Mouse (Mus musculus): ENCODE data around the gene Patj. TPM values are rescaled to one million over a fixed set of nuclear protein-coding genes. Genes with fewer than 3 reads are reported as not detected.

The Patj gene
- polyA plus RNA-seq, 2 experiments, result 11.9 to 16.7 TPM

GRCm38 (mm10) chr4:98693465-98694185, 298.0 kb downstream of the Patj start:
- 0 out of 2 replicates have a peak, but pooled peaks cover 7% of the 10 kb centered on the region for H3K9me3 ChIP-seq (ENCODE audit: control insufficient read depth, low read length)
- no peaks in the 10 kb centered on the region for H3K27me3 ChIP-seq (ENCODE audit: control insufficient read depth, insufficient read depth, low read length)
- H3K36me3 ChIP-seq (ENCODE audit: control insufficient read depth, insufficient read depth, low read length), result peaks cover 9% of the 10 kb centered on the region; the same call in 1 of the 2 replicates
- no peak overlapping the region for H3K4me3 ChIP-seq (replicated peaks; ENCODE audit: low read length)
- WGBS, result 64% methylated on average over 9 of the region's 9 CpGs
- H3K4me2 ChIP-seq (replicated peaks; ENCODE audit: low read depth, low read length, severe bottlenecking), result no peak overlapping the region
- TF ChIP-seq POLR2A (IDR thresholded peaks at IDR 0.05; ENCODE audit: borderline replicate concordance, extremely low read depth, insufficient read depth, insufficient read length), result no peak
- no peak overlapping the region for H3K27ac ChIP-seq (replicated peaks; ENCODE audit: low read depth, low read length)
- no peak overlapping the region for H3K9ac ChIP-seq (ENCODE audit: low read depth, low read length, severe bottlenecking)
- no peak for DNase-seq (ENCODE audit: low spot score)
- no peak for ATAC-seq (ENCODE audit: low FRiP score, low read depth)
- H3K4me1 ChIP-seq (ENCODE audit: control insufficient read depth, insufficient read depth, low read length), result no peaks in the 10 kb centered on the region

- Histone ChIP-seq H3K9me3 (ENCODE audit: control insufficient read depth, low read length) (no peaks in the 10 kb centered on the region), H3K27ac (replicated peaks; ENCODE audit: low read depth, low read length) (no peak overlapping the region), H3K4me1 (ENCODE audit: control insufficient read depth, insufficient read depth, low read length) (peaks cover 8% of the 10 kb centered on the region; the same call in 1 of the 2 replicates), H3K4me2 (replicated peaks; ENCODE audit: low read depth, low read length, severe bottlenecking) (no peak overlapping the region), H3K36me3 (ENCODE audit: control insufficient read depth, insufficient read depth, low read length) (no peaks in the 10 kb centered on the region), H3K9ac (ENCODE audit: low read depth, low read length, severe bottlenecking) (no peak overlapping the region), H3K4me3 (replicated peaks; ENCODE audit: low read length) (no peak overlapping the region), H3K27me3 (ENCODE audit: control insufficient read depth, insufficient read depth, low read length) (no peaks in the 10 kb centered on the region)
- no peak for ATAC-seq (ENCODE audit: low FRiP score, low read depth)
- WGBS, result 85% methylated on average over 4 of the region's 4 CpGs
- DNase-seq (ENCODE audit: low spot score), result no peak
- no peak for TF ChIP-seq POLR2A (IDR thresholded peaks at IDR 0.05; ENCODE audit: borderline replicate concordance, extremely low read depth, insufficient read depth, insufficient read length)
Observed at GRCm38 (mm10) chr4:98697932-98698331, 302.3 kb downstream of the Patj start.

DNA sequence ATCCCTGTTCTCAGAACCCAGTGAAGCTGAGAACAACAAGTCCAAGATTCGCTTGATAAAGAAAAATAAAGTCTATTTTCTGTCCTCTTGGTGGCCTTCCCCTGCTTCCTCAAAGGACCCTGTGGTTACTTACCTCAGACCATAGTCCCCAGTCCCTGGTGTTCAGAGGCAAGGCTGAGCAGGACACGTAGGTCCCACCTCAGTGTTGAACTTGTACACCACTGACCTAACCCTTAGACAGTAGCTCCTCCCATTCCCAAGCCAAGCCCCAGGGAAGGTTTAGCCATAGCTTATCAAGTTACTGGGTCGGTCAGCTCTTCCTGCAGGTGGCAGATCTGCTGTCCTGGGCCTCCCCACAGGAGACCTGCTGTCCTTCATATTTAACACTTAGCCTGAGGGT, 303.3 kb downstream of the Patj start:
- ATAC-seq (ENCODE audit: low FRiP score, low read depth), result no peak
- Histone ChIP-seq H3K9ac (ENCODE audit: low read depth, low read length, severe bottlenecking) (no peak overlapping the region), H3K4me2 (replicated peaks; ENCODE audit: low read depth, low read length, severe bottlenecking) (no peak overlapping the region), H3K9me3 (ENCODE audit: control insufficient read depth, low read length) (no peaks in the 10 kb centered on the region), H3K36me3 (ENCODE audit: control insufficient read depth, insufficient read depth, low read length) (no peaks in the 10 kb centered on the region), H3K4me3 (replicated peaks; ENCODE audit: low read length) (no peak overlapping the region), H3K27ac (replicated peaks; ENCODE audit: low read depth, low read length) (no peak overlapping the region), H3K4me1 (ENCODE audit: control insufficient read depth, insufficient read depth, low read length) (peaks cover 8% of the 10 kb centered on the region; the same call in 1 of the 2 replicates), H3K27me3 (ENCODE audit: control insufficient read depth, insufficient read depth, low read length) (no peaks in the 10 kb centered on the region)
- no peak for DNase-seq (ENCODE audit: low spot score)
- WGBS, result 50% methylated on average over 2 of the region's 3 CpGs
- no peak for TF ChIP-seq POLR2A (IDR thresholded peaks at IDR 0.05; ENCODE audit: borderline replicate concordance, extremely low read depth, insufficient read depth, insufficient read length)

- no peak for ATAC-seq (ENCODE audit: low FRiP score, low read depth)
- no peaks in the 10 kb centered on the region for H3K27me3 ChIP-seq (ENCODE audit: control insufficient read depth, insufficient read depth, low read length)
- no peak overlapping the region for H3K4me2 ChIP-seq (replicated peaks; ENCODE audit: low read depth, low read length, severe bottlenecking)
- peaks cover 8% of the 10 kb centered on the region; the same call in 1 of the 2 replicates for H3K4me1 ChIP-seq (ENCODE audit: control insufficient read depth, insufficient read depth, low read length)
- H3K9me3 ChIP-seq (ENCODE audit: control insufficient read depth, low read length), result no peaks in the 10 kb centered on the region
- 93% methylated on average over 3 of the region's 3 CpGs for WGBS
- no peak overlapping the region for H3K27ac ChIP-seq (replicated peaks; ENCODE audit: low read depth, low read length)
- no peak overlapping the region for H3K9ac ChIP-seq (ENCODE audit: low read depth, low read length, severe bottlenecking)
- no peak for TF ChIP-seq POLR2A (IDR thresholded peaks at IDR 0.05; ENCODE audit: borderline replicate concordance, extremely low read depth, insufficient read depth, insufficient read length)
- DNase-seq (ENCODE audit: low spot score), result no peak
- H3K36me3 ChIP-seq (ENCODE audit: control insufficient read depth, insufficient read depth, low read length), result no peaks in the 10 kb centered on the region
- no peak overlapping the region for H3K4me3 ChIP-seq (replicated peaks; ENCODE audit: low read length)
Observed at GRCm38 (mm10) chr4:98700156-98700555, 304.6 kb downstream of the Patj start.

DNA sequence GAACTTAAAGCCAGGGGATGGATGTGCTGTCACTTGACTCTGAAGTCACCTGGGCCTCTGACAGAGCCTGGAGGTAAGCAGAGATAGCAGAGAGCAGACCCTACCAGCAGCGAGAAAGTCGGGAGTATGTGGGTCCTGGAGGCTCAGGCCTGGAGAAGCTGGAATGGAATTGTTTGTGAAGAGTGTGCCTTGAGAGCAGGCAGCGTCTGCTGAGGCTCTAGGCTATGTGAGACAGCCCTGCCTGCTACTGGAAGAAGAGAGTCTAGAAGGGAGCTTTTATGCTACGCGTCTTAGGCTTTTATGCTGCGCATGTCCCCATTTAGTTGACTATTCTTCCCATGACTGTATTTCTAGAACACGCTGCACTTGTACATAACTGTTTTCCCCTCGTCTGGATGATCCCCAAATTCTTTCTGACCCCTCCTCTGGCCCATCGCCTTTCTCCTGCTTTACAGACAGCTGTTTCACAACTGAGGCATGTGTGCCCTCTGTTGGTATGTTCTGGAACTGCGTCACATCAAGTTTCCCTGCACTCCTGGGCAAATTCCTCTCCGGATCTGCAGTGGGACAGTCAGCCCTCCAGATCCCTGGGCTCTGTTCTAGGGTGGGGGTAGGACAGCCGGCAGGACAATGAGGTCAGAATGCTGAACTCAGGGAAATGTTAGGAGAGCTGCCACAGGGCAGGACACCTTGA, 306.8 kb downstream of the Patj start:
- Histone ChIP-seq H3K27ac (replicated peaks; ENCODE audit: low read depth, low read length) (no peak overlapping the region), H3K4me1 (ENCODE audit: control insufficient read depth, insufficient read depth, low read length) (peaks cover 8% of the 10 kb centered on the region; the same call in 1 of the 2 replicates), H3K36me3 (ENCODE audit: control insufficient read depth, insufficient read depth, low read length) (no peaks in the 10 kb centered on the region; the same call in 1 of the 2 replicates), H3K4me3 (replicated peaks; ENCODE audit: low read length) (no peak overlapping the region), H3K27me3 (ENCODE audit: control insufficient read depth, insufficient read depth, low read length) (no peaks in the 10 kb centered on the region), H3K9ac (ENCODE audit: low read depth, low read length, severe bottlenecking) (no peak overlapping the region), H3K9me3 (ENCODE audit: control insufficient read depth, low read length) (no peaks in the 10 kb centered on the region), H3K4me2 (replicated peaks; ENCODE audit: low read depth, low read length, severe bottlenecking) (no peak overlapping the region)
- DNase-seq (ENCODE audit: low spot score) (peak; percentile 84), ATAC-seq (ENCODE audit: low FRiP score, low read depth) (peak; percentile 73)
- no peak for TF ChIP-seq POLR2A (IDR thresholded peaks at IDR 0.05; ENCODE audit: borderline replicate concordance, extremely low read depth, insufficient read depth, insufficient read length)
- 25% methylated on average over 12 of the region's 12 CpGs for WGBS

Data from limb, embryonic 14.5 days (tissue).